Mouse (Mus musculus) midbrain, embryonic 14.5 days (tissue): ENCODE measurements around the gene 1810010H24Rik. TPM values are rescaled to one million over a fixed set of nuclear protein-coding genes. Genes with fewer than 3 reads are reported as not detected.
A peak's percentile ranks its signal among the peaks of the same experiment; 100 is the strongest.
"Not testable (repeated sequence)": the region's sequence is repeated elsewhere in the genome, so short reads cannot be mapped to it uniquely, and the experiment has no call there.

Experiments
- ATAC-seq: fragments of 200-750 bp; cut with Nextera tagmentation; 2 replicates; pipeline ENCODE4 v1.8.0; 2017; ENCODE audit warnings: moderate number of reproducible peaks, moderate library complexity; ENCODE audit not compliant: low FRiP score, low TSS enrichment
- DNase-seq: peaks from one replicate; pipeline ENCODE4 v3.0.0-alpha.2; 2015
- H3K27ac ChIP-seq: fragments of 300-500 bp; sonication (generic); replicated peaks from 2 replicates; pipeline ENCODE4 v1.5.1; 2014; ENCODE audit warnings: mild to moderate bottlenecking, low read depth, low read length, moderate library complexity
- H3K27me3 ChIP-seq: fragments of 300-500 bp; sonication (generic); 2 replicates; pipeline ENCODE4 v1.6.1; 2014; ENCODE audit warnings: low read length, control low read depth, mixed read lengths; ENCODE audit not compliant: control insufficient read depth, insufficient read depth
- H3K36me3 ChIP-seq: fragments of 300-500 bp; sonication (generic); 2 replicates; pipeline ENCODE4 v1.6.1; 2014; ENCODE audit warnings: low read length, control low read depth; ENCODE audit not compliant: control insufficient read depth, insufficient read depth
- H3K4me1 ChIP-seq: fragments of 300-500 bp; sonication (generic); 2 replicates; pipeline ENCODE4 v1.6.1; 2014; ENCODE audit warnings: mild to moderate bottlenecking, antibody characterized with exemption, low read length, control low read depth; ENCODE audit not compliant: control insufficient read depth, insufficient read depth
- H3K4me2 ChIP-seq: fragments of 300-500 bp; sonication (generic); 2 replicates; pipeline ENCODE4 v1.6.1; 2014; ENCODE audit warnings: mild to moderate bottlenecking, low read length, moderate library complexity
- H3K4me3 ChIP-seq: fragments of 300-500 bp; sonication (generic); replicated peaks from 2 replicates; pipeline ENCODE4 v1.5.1; 2014; ENCODE audit warnings: low read depth, low read length
- H3K9ac ChIP-seq: fragments of 300-500 bp; sonication (generic); replicated peaks from 2 replicates; pipeline ENCODE4 v1.6.1; 2014; ENCODE audit warnings: mild to moderate bottlenecking, low read length, moderate library complexity
- H3K9me3 ChIP-seq: fragments of 300-500 bp; sonication (generic); 2 replicates; pipeline ENCODE4 v1.6.1; 2016; ENCODE audit warnings: low read length, control low read depth, mixed read lengths; ENCODE audit not compliant: control insufficient read depth
- WGBS: fragments of 180-500 bp; shearing (Covaris S2); extraction: QIAGEN DNeasy Blood & Tissue Kit; methylation state at CpG from one replicate; pipeline ENCODE4 v1.1.7; 2014; 5-methylcytosine and 5-hydroxymethylcytosine counted together
- polyA plus RNA-seq: library from polyadenylated mRNA; unstranded; fragments of >200 nt; fragmentation: Nextera tagmentation; extraction: Ambion mirVana; gene quantifications from 2 replicates; pipeline ENCODE4 v1.2.1, GENCODE M21; 2014

Gene 1810010H24Rik
- 9.6 and 11.1 TPM in 2 replicates for polyA plus RNA-seq

DNA sequence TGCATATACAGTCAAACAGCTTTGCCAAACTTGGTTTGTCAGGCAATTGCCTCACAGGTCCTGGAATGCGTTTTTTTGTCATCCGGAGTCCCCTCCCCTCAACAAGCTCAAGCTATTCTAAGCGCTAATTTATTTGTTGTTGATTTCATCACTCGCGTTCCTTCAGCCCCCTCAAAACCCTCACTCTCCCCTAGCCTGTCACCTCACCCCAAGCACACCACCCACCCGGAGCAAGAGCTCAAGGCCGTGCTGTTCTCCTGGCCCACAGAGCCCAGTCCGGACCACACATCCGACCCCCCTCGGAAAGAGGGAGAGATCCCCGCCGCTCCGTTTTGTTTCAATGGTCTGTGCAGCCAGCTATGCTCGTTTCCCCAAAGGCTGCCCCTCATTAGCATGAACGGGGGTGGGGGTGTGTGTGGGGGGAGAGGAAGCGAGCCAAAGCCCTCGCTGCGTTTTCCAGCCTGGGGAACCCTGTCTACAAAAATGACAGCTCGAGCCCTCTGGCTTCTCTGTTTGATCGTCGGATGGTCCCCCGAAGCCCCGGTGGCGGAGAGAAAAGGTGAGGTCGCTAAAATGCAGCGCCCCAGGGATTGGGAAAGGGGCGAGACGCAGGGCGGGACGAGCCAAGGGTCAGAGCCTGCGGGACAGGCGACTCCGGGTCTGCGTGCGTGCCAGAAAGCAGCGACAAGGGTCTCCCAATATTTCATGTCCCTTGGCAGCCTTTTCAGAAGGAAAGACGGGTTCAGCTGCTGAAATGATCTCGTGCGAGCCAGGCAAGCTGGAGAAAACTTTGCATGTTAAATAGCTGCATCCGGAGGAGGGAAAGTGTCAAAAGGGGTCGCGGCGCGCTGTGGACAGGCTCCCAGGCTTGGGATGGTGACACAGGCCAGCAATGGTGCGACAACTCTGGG is at the start of gene 1810010H24Rik:
Gene 1810010H24Rik, plus strand, starts transcription at position 271 of the 911 bp plus-strand sequence.
- H3K4me1 ChIP-seq: peaks cover 8% of the 10 kb centered on the region; the same call in 1 of the 2 replicates
- peak; percentile 65 for DNase-seq
- H3K4me3 ChIP-seq: peak within 1 kb of the TSS; percentile 42
- no peaks in the 10 kb centered on the region for H3K36me3 ChIP-seq
- H3K4me2 ChIP-seq: peak within 1 kb of the TSS; percentile 89
- ATAC-seq: no peak
- WGBS: under 1% methylated on average over 45 of the region's 45 CpGs
- H3K27ac ChIP-seq: 0 out of 2 replicates have a peak within 1 kb of the TSS, but pooled peaks have one; percentile 57
- H3K9ac ChIP-seq: peak within 1 kb of the TSS; percentile 57
- no peaks in the 10 kb centered on the region for H3K9me3 ChIP-seq
- H3K27me3 ChIP-seq: no peaks in the 10 kb centered on the region

DNA sequence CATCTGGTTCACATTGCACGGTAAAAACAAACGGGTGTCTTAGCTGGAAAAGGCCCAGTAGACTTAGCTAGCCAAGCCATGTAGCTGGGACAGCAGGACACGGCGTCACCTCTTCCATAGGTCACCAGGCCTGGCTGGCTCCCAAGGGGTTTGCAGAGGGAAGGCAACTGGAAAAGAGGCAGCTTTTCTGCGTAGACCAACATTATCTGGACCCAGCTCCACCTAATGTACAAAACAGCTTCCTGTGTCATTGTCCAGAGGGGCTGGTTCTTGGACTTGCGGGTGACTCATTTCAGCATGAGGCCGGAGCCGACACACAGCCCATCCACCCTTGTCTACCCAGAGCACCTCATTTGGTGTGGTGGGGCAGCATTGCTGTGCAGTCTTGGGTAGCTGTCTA is 49.3 kb upstream of the 1810010H24Rik start:
- Histone ChIP-seq H3K4me2 (no peak overlapping the region), H3K9ac (no peak overlapping the region), H3K27me3 (no peaks in the 10 kb centered on the region), H3K36me3 (no peaks in the 10 kb centered on the region), H3K4me3 (no peak overlapping the region), H3K27ac (no peak overlapping the region), H3K4me1 (no peaks in the 10 kb centered on the region), H3K9me3 (no peaks in the 10 kb centered on the region)
- WGBS: 86% methylated on average over 8 of the region's 8 CpGs
- ATAC-seq: no peak
- DNase-seq: no peak

DNA sequence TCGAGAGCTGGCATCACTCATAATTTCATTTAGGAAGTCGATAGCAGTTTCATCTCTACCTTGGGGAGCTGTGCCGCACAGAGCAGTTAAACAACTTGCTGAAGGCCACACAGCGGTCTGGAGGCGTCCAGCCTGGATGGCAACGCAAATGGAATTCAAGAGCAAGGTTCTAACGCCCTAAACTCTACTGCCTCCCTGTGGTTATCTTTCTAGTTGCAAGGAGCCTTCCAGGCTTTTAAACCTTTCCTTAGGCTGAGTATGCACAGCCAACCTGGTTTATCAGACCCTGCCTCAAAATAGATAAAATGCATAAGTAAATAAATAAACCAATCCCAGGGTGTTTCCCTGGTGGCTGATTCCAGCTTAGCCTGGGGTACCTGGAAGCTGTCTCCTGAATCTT is 45.0 kb upstream of the 1810010H24Rik start:
- ATAC-seq: no peak
- no peak overlapping the region for H3K27ac ChIP-seq
- no peak overlapping the region for H3K9ac ChIP-seq
- no peak overlapping the region for H3K4me2 ChIP-seq
- no peaks in the 10 kb centered on the region for H3K9me3 ChIP-seq
- H3K4me1 ChIP-seq: no peaks in the 10 kb centered on the region
- no peak overlapping the region for H3K4me3 ChIP-seq
- no peaks in the 10 kb centered on the region for H3K36me3 ChIP-seq
- whole genome bisulfite sequencing: 20% methylated on average over 7 of the region's 7 CpGs
- peak; percentile 85 for DNase-seq
- H3K27me3 ChIP-seq: no peaks in the 10 kb centered on the region

DNA sequence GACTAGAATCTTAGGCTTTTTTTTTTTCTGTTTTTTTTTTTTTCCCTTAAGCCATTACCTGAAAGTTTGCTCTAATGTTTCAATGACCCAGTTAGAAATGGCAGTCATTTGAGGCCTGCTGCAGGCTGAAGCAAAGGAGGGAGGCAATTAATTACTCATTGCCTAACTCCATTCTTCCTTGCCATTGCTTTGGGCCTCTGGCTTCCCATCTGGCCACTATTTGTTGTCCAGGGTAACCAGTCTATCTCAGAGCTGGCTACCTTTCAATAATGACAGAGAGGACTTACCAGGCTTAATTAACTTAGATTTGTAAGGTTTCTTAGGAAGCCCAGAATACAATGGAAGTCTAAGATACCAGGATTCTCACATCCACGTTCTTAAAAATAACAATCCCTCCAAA is 43.7 kb upstream of the 1810010H24Rik start:
- Histone ChIP-seq H3K27ac (no peak overlapping the region), H3K4me2 (no peak overlapping the region), H3K4me1 (no peaks in the 10 kb centered on the region), H3K27me3 (no peaks in the 10 kb centered on the region), H3K9me3 (no peaks in the 10 kb centered on the region), H3K4me3 (no peak overlapping the region), H3K9ac (no peak overlapping the region), H3K36me3 (peaks cover 2% of the 10 kb centered on the region; the same call in 1 of the 2 replicates)
- 15% methylated on average over 1 of the region's 1 CpGs for WGBS
- DNase-seq (no peak), ATAC-seq (no peak)

DNA sequence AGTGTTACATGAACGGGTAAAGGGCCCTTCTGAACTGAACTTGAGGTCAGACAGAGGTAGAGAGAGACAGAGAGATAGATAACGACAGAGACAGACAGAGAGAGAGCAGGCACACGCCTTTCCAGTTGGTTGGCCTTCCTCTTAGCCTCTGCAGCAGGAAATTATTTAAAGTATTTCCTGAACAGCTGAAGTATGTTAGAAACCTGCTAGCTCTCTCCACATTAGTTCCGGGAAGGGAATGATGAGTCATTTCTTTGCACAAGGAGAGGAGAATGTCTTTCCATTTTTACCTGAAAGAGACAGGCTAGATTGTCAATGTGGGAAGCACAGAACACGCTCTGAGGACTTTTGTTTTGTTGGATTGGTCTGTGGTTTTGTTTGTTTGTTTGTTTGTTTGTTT is 43.1 kb upstream of the 1810010H24Rik start:
- Histone ChIP-seq H3K27ac (no peak overlapping the region), H3K4me2 (no peak overlapping the region), H3K4me3 (no peak overlapping the region), H3K4me1 (no peaks in the 10 kb centered on the region), H3K36me3 (peaks cover 4% of the 10 kb centered on the region), H3K9ac (no peak overlapping the region), H3K9me3 (no peaks in the 10 kb centered on the region), H3K27me3 (no peaks in the 10 kb centered on the region)
- 76% methylated on average over 5 of the region's 5 CpGs for WGBS
- ATAC-seq: no peak
- DNase-seq: no peak

DNA sequence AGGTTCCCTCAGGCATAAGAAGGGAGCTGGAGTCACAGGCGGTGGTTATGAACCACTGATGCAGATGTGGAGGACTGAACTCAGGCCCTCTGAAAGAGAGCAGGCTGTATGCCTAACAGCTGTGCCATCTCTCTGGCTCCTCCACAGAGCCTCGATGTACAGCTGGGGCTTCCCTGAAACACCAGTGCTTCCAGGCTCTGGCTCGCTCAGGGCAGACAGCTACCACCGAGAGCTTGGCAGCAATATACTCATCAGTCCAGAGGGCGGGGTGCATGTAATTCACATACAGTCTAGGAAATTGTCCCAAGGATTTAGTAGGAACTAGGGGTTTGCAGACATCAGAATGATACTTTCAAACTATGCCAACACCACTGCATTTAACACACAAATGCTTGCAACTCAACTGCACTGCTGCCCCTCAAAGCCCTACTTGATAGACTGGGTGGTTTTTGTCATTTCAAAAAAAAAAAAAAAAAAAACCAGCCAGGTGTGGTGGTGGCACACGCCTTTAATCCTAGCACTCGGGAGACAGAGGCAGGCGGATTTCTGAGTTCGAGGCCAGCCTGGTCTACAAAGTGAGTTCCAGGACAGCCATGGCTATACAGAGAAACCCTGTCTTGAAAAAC is 39.4 kb upstream of the 1810010H24Rik start:
- not testable (repeated sequence) for H3K4me3 ChIP-seq, H3K9me3 ChIP-seq

DNA sequence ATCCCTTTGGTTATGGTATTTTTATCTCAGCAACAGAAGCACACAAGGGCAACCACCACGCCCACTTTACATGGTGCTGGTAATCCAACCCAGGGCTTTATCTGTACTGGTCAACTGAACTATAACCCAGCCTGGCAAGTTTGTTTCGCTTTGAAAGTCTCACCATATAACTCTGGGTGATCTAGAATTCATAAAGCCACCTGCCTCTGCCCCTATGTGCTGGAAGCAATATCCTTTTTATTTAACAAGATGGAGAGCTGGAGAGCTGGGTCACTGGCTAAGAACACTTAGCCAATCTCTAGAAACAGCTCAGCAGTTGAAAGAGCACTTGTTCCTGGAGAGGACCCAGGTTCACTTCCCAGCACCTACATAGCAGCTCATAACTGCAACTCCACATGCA is 38.1 kb upstream of the 1810010H24Rik start:
- no peaks in the 10 kb centered on the region for H3K27me3 ChIP-seq
- no peak for ATAC-seq

More for the DNA sequence above, 39.4 kb upstream of the 1810010H24Rik start:
- not testable (repeated sequence) for H3K27ac ChIP-seq, H3K27me3 ChIP-seq, H3K4me1 ChIP-seq, ATAC-seq, H3K9ac ChIP-seq, H3K4me2 ChIP-seq, DNase-seq
- peaks cover 32% of the 10 kb centered on the region for H3K36me3 ChIP-seq
- 91% methylated on average over 9 of the region's 9 CpGs for WGBS

DNA sequence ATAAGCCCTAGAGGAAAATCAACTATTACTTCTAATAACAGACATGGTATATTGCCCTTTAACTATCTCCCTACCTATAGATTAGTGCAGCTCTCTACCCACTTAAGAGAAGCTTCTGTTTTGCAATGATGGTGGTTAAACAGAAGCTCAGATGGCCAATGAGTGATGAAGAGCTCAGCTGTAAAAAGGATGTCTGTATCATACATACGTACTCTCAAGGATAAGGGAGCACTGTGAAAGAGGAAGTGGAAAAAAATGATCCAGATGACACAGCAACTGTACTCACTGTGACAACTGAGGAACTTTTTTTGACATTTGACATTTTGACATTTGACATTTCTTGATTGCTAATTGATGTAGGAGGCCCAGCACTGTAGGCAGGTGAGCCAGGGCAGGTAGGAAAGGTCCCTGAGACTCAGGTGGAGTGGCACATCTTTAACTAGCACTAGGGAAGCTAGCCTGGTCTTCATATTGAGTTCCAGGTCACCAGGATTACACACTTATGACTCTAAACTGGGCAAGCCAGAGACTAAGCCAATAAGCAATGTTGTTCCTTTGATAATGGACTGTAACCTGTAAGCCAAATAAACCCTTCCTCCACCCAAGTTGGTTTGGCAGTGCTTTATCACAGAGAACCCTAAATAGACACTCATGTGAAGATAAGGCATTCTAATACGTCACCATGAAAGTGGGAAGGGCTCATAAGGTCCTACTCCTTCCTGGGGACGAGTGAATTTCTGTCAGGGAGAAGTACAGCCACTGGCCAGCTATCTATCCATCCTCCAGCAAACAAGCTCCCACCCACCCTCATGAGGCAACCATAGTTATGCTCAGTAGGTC is 31.0 kb upstream of the 1810010H24Rik start:
- Histone ChIP-seq H3K27me3 (no peaks in the 10 kb centered on the region), H3K27ac (no peak overlapping the region), H3K4me2 (no peak overlapping the region), H3K9me3 (no peaks in the 10 kb centered on the region), H3K4me3 (no peak overlapping the region), H3K36me3 (peaks cover 62% of the 10 kb centered on the region), H3K9ac (no peak overlapping the region), H3K4me1 (peaks cover 6% of the 10 kb centered on the region; the same call in 1 of the 2 replicates)
- 85% methylated on average over 3 of the region's 3 CpGs for WGBS
- ATAC-seq: no peak
- DNase-seq: no peak

More for the DNA sequence above, 38.1 kb upstream of the 1810010H24Rik start:
- Histone ChIP-seq H3K4me1 (no peaks in the 10 kb centered on the region), H3K27ac (no peak overlapping the region), H3K36me3 (peaks cover 41% of the 10 kb centered on the region), H3K9ac (no peak overlapping the region), H3K4me2 (no peak overlapping the region), H3K9me3 (no peaks in the 10 kb centered on the region), H3K4me3 (no peak overlapping the region)
- WGBS: 83% methylated on average over 2 of the region's 2 CpGs
- DNase-seq: no peak
